Mouse (Mus musculus) natural killer cell, adult 2 months (primary cell): ENCODE data around the gene Dtd2.

Experiments
- DNase-seq, 2 experiments: peaks; one replicate each; pipeline ENCODE4 v3.0.0; 2022; ENCODE audit warnings: low spot score in 2 of 2

Dtd2 gene

DNA sequence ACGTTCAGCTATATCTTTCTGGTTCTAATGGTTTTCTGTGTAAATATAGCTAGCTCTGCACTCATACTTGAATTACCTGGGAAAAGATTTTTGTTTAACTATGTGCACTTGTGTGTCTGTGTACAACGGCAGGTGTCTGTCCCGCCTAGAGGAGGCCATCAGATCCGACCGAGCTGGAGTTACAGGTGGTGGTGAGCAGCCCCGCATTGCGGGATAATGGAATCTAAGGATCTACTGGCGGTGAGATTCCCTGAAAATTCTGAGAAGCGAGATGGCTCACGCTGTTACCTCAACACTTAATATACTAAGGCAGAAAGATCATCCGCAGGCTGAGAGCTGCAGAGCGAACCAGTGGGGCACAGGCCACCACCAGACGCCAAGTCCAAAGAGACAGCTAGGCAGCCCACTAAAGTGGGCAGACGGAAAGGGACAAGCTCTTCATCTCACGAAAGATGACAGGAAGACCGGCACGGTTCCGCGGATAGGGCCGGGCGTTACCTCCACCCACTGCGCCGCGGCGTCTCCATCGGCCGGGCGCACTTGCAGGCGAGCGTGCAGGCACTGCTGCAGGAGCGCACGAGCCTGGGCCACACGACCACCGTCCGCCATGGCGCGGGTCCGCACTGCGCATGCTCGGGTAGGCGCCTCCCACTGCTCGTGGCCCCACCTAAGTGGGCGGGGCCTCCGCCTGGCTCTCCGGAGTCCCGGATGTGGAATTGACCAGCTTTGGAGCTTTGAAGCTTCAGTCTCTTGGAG is at the start of gene Dtd2:
Dtd2 (minus strand) TSS at position 625 of the 756 bp plus-strand sequence.
- peak; percentile 91 to 93 for DNase-seq

DNA sequence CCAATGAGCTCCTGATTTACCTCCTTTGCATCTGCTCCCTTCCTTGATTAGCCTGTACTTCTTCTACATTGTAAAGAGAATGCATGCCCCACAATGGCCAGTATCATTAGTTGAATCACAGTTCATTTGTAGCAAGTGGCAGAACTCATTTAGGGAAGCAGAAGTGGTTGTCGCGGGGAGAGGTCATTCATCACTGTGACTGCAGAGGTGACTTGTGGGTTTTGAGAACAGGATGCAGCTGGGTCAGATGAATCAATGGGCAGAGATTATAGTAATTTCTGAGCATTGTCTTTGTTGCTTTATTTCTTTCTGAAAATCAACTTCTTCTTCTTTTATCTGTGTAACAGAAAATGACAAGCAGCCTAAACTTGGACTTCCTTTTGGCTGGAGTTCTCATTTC is 43.0 kb upstream of the Dtd2 start:
- no peak for DNase-seq

DNA sequence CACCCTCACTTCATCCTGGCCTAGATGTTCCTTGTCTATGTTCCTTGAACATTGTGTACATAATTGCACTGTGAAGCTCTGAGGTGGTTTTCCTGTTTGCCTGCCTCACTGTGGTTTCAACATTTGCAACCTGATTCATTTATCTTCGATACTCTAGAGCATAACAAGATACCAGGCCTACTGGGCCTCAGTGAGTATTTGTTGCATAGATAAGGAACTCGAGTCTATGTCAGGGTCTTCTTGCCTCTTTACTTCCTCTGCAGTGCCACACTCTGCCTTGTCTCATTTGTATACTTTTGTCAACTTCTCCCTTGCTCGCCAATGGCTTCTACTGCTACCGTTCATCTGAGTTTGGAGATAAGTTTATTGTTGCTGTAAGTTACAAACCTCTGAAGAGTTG is 40.1 kb upstream of the Dtd2 start:
- no peak for DNase-seq

DNA sequence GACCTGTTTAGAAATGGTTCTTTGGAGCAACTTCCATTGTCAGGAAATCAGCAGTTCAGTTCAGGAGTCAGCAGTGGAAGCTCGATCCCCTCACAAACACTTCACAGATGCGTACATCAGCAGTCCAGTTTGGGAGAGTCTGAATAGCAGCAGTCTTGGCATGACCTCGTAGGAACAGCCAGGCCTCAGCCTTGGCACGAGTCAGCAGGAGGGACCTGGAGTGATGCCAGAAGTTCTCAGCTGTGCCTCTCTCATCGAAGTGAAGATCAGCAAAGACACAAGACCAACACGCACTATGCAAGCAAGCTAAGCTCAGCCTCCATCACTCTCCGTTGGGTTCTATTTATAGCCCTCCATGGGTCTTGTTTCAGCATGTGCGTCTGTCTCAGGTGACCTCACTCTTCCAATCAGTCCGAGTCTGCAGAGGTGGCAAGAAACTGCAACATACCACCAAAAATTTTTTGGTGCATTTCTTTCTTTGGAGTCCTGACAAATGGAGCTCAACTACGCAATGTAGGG is 36.6 kb upstream of the Dtd2 start:
- DNase-seq: no peak

DNA sequence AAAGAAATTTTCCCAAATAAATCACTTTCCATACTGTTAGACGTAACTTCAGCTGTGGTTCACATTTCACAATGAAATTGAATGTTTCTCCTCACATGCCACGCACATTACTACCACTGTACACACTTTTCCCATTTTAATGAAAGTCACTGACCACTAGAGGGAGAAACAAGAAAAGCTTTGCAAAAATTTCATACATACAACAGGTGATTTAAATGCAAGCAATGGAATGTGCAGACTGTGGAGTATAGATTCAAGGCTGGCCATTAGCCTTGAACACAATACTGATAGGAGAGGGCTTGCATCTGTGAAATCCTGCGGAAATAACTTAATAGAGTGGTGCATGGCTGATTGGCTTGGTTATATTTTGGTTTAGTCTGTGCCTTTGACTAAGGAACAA is 32.1 kb upstream of the Dtd2 start:
- DNase-seq: no peak

DNA sequence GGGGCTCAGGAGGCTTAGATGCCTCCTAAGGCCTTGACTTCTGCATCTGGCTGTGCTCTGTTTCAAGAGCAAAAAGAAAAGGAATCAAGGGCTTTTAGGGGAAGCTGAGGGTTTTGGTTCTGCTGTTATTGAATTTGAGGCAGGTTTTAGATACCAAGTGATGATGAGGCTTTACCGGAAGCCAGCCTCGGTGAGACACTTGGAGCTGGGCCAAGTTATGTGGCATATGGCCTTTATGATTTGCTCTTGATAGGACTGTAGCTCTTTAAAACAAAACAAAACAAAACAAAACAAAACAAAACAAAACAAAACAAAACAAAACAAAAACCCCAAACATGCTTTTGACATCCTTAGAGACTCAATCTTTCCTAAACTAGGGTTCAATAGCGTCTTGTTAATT is 28.7 kb upstream of the Dtd2 start:
- DNase-seq: no peak

DNA sequence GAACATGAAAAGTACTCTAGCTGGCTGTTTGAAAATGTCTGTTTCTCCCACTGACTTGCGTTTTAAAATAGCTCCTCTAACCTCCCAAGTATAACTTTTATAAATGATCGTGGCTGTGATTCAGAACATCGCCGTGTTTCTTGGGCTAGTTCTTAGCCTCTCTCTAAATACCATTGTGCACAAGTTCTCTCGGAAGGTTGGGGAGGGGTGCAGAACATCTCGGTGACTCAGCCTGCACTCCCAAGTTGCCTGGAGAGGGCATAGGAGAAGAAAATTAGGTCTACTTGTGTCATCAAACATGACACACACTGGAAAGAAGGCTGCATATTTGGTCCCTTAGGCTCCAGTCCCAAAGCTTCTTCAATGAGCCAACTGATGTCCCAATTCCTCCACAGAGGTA is 26.0 kb upstream of the Dtd2 start:
- no peak for DNase-seq

DNA sequence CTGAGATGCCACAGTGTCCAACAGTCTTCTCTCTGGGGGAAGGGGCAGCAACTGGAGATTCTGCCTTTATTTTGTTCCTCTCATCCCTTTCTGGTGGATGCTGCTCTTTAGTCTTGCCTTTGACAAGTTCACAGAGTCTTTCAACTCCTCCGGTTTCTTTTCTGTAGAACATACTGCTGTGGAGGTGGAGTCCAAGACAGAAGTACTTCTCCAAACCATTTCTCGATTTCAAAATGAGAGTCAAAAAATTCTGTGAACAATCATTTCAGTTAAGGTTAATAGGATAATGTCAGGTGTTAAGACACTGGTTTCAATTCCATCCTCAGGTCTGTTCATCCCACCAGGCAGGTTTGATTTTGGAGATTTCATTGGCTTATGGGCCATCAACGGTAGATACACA is 21.7 kb upstream of the Dtd2 start, which contains the start of gene Gpr33:
Gpr33 (minus strand) TSS at position 101 of the 400 bp plus-strand sequence.
- DNase-seq: no peak

DNA sequence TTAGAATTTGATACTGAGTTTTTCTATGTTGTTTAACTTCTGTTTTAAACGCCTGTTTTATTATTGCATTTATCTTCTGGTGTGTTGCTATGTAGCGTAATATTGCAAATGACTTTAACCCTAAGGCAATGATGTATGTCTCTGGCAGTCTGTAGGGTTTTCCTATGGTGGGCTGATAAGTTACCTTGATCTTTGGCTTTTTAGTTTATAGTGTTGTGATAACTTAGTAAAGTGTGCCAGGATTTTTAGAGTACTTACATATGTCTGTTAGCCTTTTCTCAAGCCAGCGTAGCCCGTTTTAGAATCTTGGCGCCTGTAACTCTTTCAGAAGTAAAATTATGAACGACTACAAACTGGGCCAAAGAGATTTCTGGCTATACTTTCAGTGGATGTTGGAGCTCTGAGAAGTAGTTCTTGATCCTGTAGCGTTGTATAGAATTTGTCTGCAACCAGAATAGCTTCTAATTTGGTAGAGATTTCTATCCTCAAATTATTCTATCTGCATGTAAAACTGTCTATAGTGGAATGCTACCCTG is 8.3 kb upstream of the Dtd2 start:
- no peak for DNase-seq

DNA sequence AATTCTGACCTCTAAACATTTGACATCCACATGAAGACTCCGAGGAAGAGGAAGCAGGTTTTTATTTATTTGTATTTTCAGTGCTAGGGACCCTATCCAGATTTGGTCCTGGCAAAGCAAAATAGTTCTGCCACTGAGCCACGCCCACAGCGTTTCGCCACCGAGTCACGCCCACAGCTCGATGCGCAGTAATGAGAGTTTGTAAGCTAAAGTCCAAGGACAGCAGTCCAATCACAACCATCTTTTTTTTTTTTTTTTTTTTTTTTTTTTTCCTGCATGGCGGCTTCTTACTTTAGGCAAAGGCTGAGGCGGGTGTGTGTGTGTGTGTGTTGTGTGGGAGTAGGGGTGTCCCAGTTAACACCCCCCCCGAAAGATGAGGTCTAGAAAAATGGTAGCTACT is 7.7 kb upstream of the Dtd2 start:
- DNase-seq: no peak

DNA sequence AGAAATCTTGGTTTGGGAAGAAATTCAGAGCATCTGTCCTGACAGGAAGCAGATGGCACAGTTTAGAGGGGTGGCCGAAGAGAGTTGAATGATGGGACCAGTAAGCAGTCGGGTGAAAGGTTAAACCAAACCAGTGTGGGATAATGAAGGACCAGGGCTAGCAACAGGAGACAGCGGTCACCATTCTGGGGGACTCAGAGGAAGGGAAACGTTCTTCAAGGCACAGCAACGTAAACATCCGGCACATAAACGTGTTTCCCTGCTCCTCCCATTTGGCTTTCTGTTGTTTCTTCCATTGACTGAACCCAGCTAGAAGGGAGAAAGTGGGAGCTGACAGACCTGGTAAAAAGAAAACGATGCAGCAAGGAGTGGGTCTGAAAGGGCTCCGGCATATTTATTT is 7.0 kb upstream of the Dtd2 start:
- no peak for DNase-seq

DNA sequence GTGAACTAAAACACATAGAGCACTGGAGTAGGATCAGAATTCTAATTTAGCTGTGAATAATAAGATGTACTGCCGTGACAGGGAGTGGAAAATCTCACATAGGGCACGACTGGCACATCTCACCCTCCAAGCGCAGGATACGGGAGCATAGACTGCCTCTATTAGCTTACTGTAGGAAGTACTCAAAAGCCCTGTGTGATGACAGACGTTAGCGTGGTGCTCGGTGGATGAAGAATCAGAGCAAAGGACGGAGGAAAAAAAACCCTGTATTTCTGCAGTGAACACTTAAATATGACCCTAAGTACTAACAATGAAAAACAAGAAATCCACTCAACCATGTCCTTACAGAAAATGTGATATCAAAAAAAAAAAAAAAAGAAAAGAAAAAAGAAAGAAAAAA is 5.9 kb upstream of the Dtd2 start:
- no peak for DNase-seq

DNA sequence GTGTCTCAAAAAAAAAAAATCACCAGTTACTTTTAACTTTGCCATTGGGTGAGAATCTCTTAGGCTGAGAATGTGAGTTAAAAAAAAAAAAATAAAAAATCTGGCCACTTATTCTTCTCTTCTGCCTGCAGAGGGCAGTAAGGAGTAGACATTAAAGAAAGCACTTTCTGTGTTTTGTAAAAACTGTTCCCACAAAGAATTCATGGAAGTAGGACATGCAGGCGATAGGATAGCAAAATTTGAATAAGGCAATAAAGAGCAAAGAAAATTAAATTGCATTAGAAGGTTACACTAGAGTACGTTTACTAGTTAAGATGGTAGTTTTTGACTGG is 4.3 kb upstream of the Dtd2 start:
- no peak for DNase-seq

DNA sequence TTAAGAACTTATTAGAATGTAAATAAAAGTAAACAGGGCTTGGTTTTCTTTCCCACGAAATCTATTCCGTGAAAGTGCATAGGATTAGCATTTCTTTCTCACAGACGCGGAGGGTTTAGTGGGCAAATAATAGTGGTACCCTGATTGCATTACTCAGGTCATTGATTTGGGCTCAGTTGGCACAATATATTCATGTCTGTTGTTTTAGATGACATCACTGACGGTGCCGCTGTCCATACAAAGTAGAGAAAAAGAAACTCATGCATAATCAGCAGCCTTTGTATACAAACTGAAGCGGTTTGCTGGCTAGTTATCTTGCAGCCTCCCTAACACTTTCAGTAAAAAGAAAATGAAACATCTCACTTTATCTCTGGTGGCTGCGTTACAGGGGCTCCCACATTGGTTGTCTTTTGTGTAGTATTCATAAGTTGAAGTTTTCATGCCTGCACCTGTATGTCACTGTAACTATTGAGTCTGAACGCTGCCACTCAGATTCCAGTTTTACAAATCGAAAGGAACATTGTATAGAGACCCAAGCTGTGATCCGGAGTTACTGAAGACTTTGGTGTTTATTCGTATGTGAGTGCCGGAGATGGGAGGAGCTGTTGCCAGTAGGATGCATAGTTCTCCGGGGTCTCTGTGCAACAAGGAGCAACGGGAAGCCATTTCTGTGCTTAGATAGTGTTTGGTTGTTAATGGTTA is 3.8 kb upstream of the Dtd2 start:
- no peak for DNase-seq

DNA sequence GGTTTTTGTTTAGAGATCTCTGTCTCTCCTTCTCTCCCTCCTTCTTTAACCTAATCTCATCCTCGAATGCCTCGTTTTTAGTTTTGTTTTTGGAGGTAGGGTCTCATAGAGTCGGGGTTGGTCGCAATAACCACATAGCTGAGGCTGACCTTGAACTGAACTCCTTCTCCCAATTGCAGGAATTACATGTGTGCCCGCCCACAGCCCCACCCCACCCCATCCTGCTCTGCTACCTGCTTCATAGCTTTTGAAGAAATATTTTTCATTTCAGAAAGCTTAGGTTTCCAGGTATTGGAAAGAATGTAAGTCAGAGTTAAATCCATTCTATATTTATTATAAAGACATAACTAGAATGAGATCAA is 313 bp upstream of the Dtd2 start:
- DNase-seq: no peak

DNA sequence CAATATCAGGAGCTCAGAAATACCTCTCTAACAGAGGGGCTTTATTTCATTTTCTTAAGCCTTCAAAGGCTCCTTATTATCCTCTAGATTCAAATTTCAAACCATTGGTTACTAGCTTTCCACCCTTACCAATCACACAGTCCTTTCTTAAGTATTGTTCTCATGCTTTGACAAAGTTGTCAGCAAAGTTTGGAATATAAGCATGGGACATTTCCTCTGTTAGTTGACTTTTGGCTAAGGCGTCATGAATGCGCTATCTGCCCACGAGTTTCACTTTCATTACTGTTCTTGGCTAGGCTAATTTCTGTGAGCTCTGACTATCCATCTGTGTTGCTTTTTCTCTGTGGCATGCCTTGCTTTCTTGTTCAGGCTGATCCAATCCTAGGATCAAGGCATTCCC is 3.6 kb downstream of the Dtd2 start:
- DNase-seq: no peak

DNA sequence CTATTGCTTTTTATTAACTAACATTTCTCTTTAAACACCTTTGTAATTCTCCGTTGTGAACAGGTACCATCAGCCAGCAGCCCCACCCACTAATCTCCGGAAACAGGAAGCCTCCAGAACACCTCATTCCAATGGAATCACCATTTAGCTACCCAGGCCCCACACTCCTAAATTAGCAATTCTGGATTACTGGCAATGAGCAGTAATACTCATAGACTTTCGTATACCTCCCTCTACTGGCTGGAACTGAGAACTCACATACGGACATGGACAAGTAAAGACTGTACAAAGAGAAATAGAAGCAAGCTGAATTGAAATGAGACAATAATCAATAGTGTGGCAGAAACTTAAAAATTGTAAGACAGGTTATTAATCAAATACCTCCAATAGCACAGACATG is 4.8 kb downstream of the Dtd2 start:
- peak; percentile 44 to 59 for DNase-seq

DNA sequence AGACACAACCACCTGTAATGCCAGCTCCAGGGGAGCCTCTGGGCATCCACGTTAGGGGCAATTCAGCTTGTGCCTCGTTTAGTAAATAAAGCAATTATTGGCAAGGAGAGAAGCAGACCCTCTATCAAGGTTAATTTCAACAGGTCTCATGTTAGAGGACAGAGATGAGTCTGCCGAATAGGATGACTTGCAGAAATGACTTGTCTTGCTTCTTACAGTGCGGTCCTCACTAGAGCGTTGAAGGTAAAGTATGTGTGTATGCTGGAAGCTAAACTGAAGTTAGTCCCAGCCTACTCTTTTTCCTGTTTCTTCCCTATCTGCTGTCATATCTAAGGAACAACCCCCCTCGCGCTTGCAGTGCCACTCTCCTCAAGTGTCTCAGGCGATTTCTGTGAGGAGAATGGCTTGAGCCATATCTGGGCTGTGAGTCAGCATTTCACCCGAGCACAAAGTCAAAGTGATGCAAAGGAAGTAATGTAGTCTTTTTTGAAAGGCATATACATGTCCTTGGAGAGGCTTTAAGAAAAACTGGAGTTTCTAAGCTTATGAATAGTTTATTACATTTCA is 7.9 kb downstream of the Dtd2 start:
- no peak for DNase-seq

DNA sequence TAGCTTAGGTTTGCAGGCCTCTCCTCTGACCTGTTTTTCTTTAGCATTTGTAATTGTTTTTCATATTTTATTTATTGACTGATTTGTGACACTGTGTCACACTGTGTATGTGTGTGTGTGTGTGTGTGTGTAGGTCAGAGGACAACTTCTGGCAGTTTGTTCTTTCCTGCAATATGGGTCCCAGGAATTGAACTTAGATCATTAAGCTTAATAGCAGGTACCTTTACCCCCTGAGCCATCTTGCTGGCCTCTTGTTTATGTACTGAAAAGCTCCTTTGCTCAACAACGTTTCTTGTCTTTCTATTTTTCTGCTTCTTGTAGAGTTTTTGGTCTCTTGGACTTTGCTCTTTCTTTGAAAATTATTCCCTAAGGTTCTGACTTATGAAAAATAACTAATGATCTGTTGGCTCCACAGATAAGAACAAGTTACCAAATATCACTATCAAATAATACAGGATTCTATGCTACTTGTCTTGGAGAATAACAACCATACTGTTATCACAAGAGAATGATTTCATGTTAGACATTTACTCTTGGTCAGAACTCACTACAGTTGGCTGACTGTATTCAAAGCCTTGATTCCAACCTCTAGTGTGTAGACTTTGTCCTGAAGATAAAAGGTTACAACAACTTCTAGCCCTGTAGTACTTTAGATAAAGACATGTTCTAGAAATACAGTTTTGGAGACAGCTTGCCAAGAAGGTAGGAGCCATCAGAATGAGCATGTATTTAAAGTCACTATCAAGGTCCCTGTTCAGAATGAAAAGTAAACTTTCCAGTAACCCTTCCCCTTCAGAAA is 10.4 kb downstream of the Dtd2 start:
- no peak for DNase-seq

DNA sequence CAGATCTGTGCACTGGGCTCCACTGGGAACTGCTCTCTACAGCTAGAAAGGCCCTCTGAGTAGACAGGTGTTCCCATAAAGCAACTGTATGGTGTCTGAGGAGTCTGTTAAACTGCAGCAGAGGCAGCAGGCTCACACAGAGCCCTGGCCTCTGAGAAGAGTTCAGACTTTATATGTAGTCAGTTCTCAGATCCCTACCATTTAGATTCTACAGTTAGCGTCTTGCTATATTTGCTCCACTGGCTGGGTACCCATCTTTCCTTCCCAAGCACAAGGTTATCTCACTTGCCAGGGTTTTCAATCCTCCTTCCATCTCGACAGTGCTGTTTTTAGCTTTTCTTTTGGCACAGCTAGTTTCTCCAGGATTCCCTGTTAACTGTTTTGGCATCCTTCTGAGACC is 15.7 kb downstream of the Dtd2 start:
- no peak for DNase-seq

DNA sequence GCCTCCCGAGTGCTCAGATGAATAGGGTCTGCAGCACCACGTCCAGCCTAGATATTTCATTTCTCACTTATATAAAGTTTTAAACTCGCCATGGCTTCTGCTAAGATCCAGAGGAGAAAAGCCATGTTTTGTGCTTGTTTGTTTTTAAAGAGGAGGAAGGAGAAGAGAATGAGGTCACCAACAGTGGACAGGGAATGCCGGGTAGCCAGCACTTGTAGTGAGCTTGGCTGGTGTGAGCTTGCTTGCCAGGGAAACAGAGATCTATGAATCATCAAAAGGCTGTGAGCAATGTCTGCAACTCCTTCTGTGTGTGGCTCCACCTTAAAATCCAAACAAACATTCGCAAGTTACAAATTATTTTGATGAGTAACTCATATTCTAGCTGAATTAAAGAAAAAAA is 17.8 kb downstream of the Dtd2 start:
- DNase-seq: no peak

DNA sequence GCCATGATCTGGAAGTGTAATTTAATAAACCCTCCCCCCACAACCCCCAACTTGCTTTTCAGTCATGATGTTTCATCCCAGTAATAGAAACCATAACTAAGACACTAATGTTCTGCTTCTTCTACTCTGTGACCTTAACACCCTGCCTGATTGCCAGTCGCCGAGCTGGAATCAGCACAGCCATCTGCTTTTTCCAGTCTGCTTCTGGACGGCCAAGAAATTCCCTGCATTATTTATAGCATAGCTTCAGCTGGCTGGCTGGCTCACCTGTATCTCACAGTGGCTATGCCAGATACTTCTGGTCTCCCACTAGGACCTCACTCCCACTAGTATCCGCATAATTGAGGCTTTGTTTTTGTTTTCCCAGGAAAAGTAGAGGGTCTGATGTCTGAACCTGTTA is 20.5 kb downstream of the Dtd2 start:
- DNase-seq: no peak
